Mouse (Mus musculus) C2C12 (cell line): Measurements from ENCODE around the gene Sim2.

Experiments used
- CEBPB ChIP-seq: IDR thresholded peaks from one replicate; pipeline ENCODE4 v1.6.1; 2011; ENCODE audit warnings: low read depth, mild to moderate bottlenecking, control low read depth, moderate library complexity
- CTCF ChIP-seq: IDR thresholded peaks from one replicate; pipeline ENCODE4 v1.5.1; 2011; ENCODE audit not compliant: control insufficient read depth, insufficient read depth, insufficient read length
- FOSL1 ChIP-seq: IDR thresholded peaks from one replicate; pipeline ENCODE4 v1.8.0; 2011; ENCODE audit warnings: mild to moderate bottlenecking, low read length; ENCODE audit not compliant: poor library complexity, insufficient read depth, severe bottlenecking
- MAX ChIP-seq: IDR thresholded peaks from one replicate; pipeline ENCODE4 v1.6.1; 2011; ENCODE audit warnings: mild to moderate bottlenecking, control low read depth
- MYOD1 ChIP-seq: IDR thresholded peaks from one replicate; pipeline ENCODE4 v1.6.1; 2011; ENCODE audit warnings: low read depth; ENCODE audit not compliant: control insufficient read depth, insufficient read length
- MYOG ChIP-seq: IDR thresholded peaks from one replicate; pipeline ENCODE4 v1.6.1; 2011; ENCODE audit not compliant: control insufficient read depth, insufficient read length; ENCODE audit errors: extremely low read depth
- USF1 ChIP-seq: IDR thresholded peaks from one replicate; pipeline ENCODE4 v1.6.1; 2011; ENCODE audit warnings: low read depth, mild to moderate bottlenecking, control low read depth, moderate library complexity

GRCm38 (mm10) chr16:94065728-94066674 lies 18.7 kb upstream of the Sim2 start:
- TF ChIP-seq CTCF (no peak), CEBPB (no peak), MYOG (no peak), USF1 (no peak), MAX (no peak), MYOD1 (no peak), FOSL1 (no peak)
